Mouse (Mus musculus) intestine, embryonic 16.5 days (tissue): ENCODE measurements around the gene Polr3f. TPM values are rescaled to one million over a fixed set of nuclear protein-coding genes. Genes with fewer than 3 reads are reported as not detected.

ENCODE experiments used
- ATAC-seq: fragments of 200-750 bp; cut with Nextera tagmentation; 2 replicates; pipeline ENCODE4 v1.8.0; 2017; ENCODE audit warnings: moderate TSS enrichment, moderate library complexity
- H3K27ac ChIP-seq: fragments of 300-500 bp; sonication (generic); 2 replicates; pipeline ENCODE4 v1.5.1; 2014; ENCODE audit warnings: mild to moderate bottlenecking, low read length
- H3K27me3 ChIP-seq: fragments of 300-500 bp; sonication (generic); replicated peaks from 2 replicates; pipeline ENCODE4 v1.6.1; 2014; ENCODE audit warnings: low read length, control low read depth, mixed read lengths; ENCODE audit not compliant: control insufficient read depth, insufficient read depth
- H3K36me3 ChIP-seq: fragments of 300-500 bp; sonication (generic); 2 replicates; pipeline ENCODE4 v1.6.1; 2014; ENCODE audit warnings: low read length, control low read depth; ENCODE audit not compliant: control insufficient read depth, insufficient read depth
- H3K4me1 ChIP-seq: fragments of 300-500 bp; sonication (generic); 2 replicates; pipeline ENCODE4 v1.6.1; 2014; ENCODE audit warnings: low read length, control low read depth, mixed read lengths; ENCODE audit not compliant: control insufficient read depth, insufficient read depth
- H3K4me2 ChIP-seq: fragments of 300-500 bp; sonication (generic); 2 replicates; pipeline ENCODE4 v1.6.1; 2014; ENCODE audit warnings: low read depth, low read length, control low read depth
- H3K4me3 ChIP-seq: fragments of 300-500 bp; sonication (generic); 2 replicates; pipeline ENCODE4 v1.5.1; 2014; ENCODE audit warnings: mild to moderate bottlenecking, low read length
- H3K9ac ChIP-seq: fragments of 300-500 bp; sonication (generic); 2 replicates; pipeline ENCODE4 v1.6.1; 2014; ENCODE audit warnings: low read depth, low read length
- H3K9me3 ChIP-seq: fragments of 300-500 bp; sonication (generic); 2 replicates; pipeline ENCODE4 v1.6.1; 2016; ENCODE audit warnings: low read length, control low read depth; ENCODE audit not compliant: control insufficient read depth
- WGBS: fragments of 180-500 bp; shearing (Covaris S2); extraction: QIAGEN DNeasy Blood & Tissue Kit; methylation state at CpG from one replicate; pipeline ENCODE4 v1.1.7; 2014; 5-methylcytosine and 5-hydroxymethylcytosine counted together
- polyA plus RNA-seq: library from polyadenylated mRNA; unstranded; fragments of >200 nt; fragmentation: Nextera tagmentation; extraction: Ambion mirVana; gene quantifications from 2 replicates; pipeline ENCODE4 v1.2.1, GENCODE M21; 2015

Polr3f gene
- polyA plus RNA-seq, result 15.2 and 16.7 TPM in 2 replicates

- Histone ChIP-seq H3K9me3 (no peaks in the 10 kb centered on the region), H3K27ac (peak within 1 kb of the TSS; percentile 91), H3K4me2 (peak within 1 kb of the TSS; percentile 96), H3K4me1 (peaks cover 12% of the 10 kb centered on the region), H3K36me3 (no peaks in the 10 kb centered on the region), H3K9ac (peak within 1 kb of the TSS; percentile 94), H3K4me3 (peak within 1 kb of the TSS; percentile 98), H3K27me3 (no peaks in the 10 kb centered on the region)
- peak; percentile 99 for ATAC-seq
- 1% methylated on average over 56 of the region's 56 CpGs for WGBS
Measured at GRCm38 (mm10) chr2:144526981-144527820, at the start of gene Polr3f, which contains the start of gene Dzank1. Polr3f (plus strand) TSS chr2:144527718. Dzank1 (minus strand) TSS chr2:144527414.

- WGBS, result 66% methylated on average over 2 of the region's 2 CpGs
- Histone ChIP-seq H3K27ac (no peak overlapping the region), H3K36me3 (no peaks in the 10 kb centered on the region), H3K4me3 (no peak overlapping the region), H3K27me3 (no peaks in the 10 kb centered on the region), H3K4me1 (no peaks in the 10 kb centered on the region), H3K9me3 (no peaks in the 10 kb centered on the region), H3K9ac (no peak overlapping the region), H3K4me2 (no peak overlapping the region)
- ATAC-seq, result no peak
Measured at GRCm38 (mm10) chr2:144479421-144479820, 48.1 kb upstream of the Polr3f start.

GRCm38 (mm10) chr2:144484084-144484483 lies 43.4 kb upstream of the Polr3f start:
- 63% methylated on average over 1 of the region's 1 CpGs for WGBS
- H3K36me3 ChIP-seq, result no peaks in the 10 kb centered on the region
- no peak overlapping the region for H3K9ac ChIP-seq
- H3K27ac ChIP-seq, result no peak overlapping the region
- ATAC-seq, result no peak
- H3K27me3 ChIP-seq, result no peaks in the 10 kb centered on the region
- H3K4me1 ChIP-seq, result no peaks in the 10 kb centered on the region
- no peak overlapping the region for H3K4me2 ChIP-seq
- no peaks in the 10 kb centered on the region for H3K9me3 ChIP-seq
- no peak overlapping the region for H3K4me3 ChIP-seq

GRCm38 (mm10) chr2:144485439-144485838 lies 42.1 kb upstream of the Polr3f start:
- no peak overlapping the region for H3K4me2 ChIP-seq
- no peaks in the 10 kb centered on the region for H3K4me1 ChIP-seq
- no peak overlapping the region for H3K27ac ChIP-seq
- no peak overlapping the region for H3K4me3 ChIP-seq
- 80% methylated on average over 7 of the region's 7 CpGs for WGBS
- no peaks in the 10 kb centered on the region for H3K36me3 ChIP-seq
- H3K27me3 ChIP-seq, result no peaks in the 10 kb centered on the region
- no peak for ATAC-seq
- H3K9ac ChIP-seq, result no peak overlapping the region
- no peaks in the 10 kb centered on the region for H3K9me3 ChIP-seq

GRCm38 (mm10) chr2:144487476-144487875 lies 40.0 kb upstream of the Polr3f start:
- H3K4me1 ChIP-seq, result no peaks in the 10 kb centered on the region
- no peak overlapping the region for H3K4me3 ChIP-seq
- H3K36me3 ChIP-seq, result no peaks in the 10 kb centered on the region
- no peak overlapping the region for H3K9ac ChIP-seq
- no peak overlapping the region for H3K27ac ChIP-seq
- peaks cover 7% of the 10 kb centered on the region; the same call in 1 of the 2 replicates for H3K9me3 ChIP-seq
- 54% methylated on average over 6 of the region's 6 CpGs for WGBS
- no peaks in the 10 kb centered on the region for H3K27me3 ChIP-seq
- no peak overlapping the region for H3K4me2 ChIP-seq
- peak; percentile 48; the same call in 1 of the 2 replicates for ATAC-seq

- WGBS, result 92% methylated on average over 5 of the region's 5 CpGs
- H3K27me3 ChIP-seq, result no peaks in the 10 kb centered on the region
- no peak overlapping the region for H3K4me3 ChIP-seq
- no peak overlapping the region for H3K9ac ChIP-seq
- H3K4me2 ChIP-seq, result no peak overlapping the region
- H3K36me3 ChIP-seq, result no peaks in the 10 kb centered on the region
- H3K4me1 ChIP-seq, result no peaks in the 10 kb centered on the region
- H3K9me3 ChIP-seq, result peaks cover 7% of the 10 kb centered on the region; the same call in 1 of the 2 replicates
- ATAC-seq, result no peak
- no peak overlapping the region for H3K27ac ChIP-seq
Measured at GRCm38 (mm10) chr2:144489342-144489741, 38.2 kb upstream of the Polr3f start.

GRCm38 (mm10) chr2:144502134-144502533 lies 25.4 kb upstream of the Polr3f start:
- H3K4me3 ChIP-seq, result no peak overlapping the region
- H3K9me3 ChIP-seq, result no peaks in the 10 kb centered on the region
- no peak for ATAC-seq
- H3K27ac ChIP-seq, result no peak overlapping the region
- H3K36me3 ChIP-seq, result no peaks in the 10 kb centered on the region
- H3K9ac ChIP-seq, result no peak overlapping the region
- 83% methylated on average over 6 of the region's 6 CpGs for WGBS
- no peaks in the 10 kb centered on the region for H3K27me3 ChIP-seq
- no peak overlapping the region for H3K4me2 ChIP-seq
- no peaks in the 10 kb centered on the region for H3K4me1 ChIP-seq

GRCm38 (mm10) chr2:144514619-144515018 lies 12.9 kb upstream of the Polr3f start:
- no peak for ATAC-seq
- Histone ChIP-seq H3K27ac (no peak overlapping the region), H3K4me2 (no peak overlapping the region), H3K9ac (no peak overlapping the region), H3K4me1 (no peaks in the 10 kb centered on the region), H3K4me3 (no peak overlapping the region), H3K27me3 (no peaks in the 10 kb centered on the region), H3K9me3 (no peaks in the 10 kb centered on the region), H3K36me3 (no peaks in the 10 kb centered on the region)
- WGBS, result 77% methylated on average over 3 of the region's 3 CpGs

GRCm38 (mm10) chr2:144519772-144520171 lies 7.7 kb upstream of the Polr3f start:
- Histone ChIP-seq H3K4me3 (no peak overlapping the region), H3K4me1 (no peaks in the 10 kb centered on the region), H3K27me3 (no peaks in the 10 kb centered on the region), H3K36me3 (no peaks in the 10 kb centered on the region), H3K27ac (no peak overlapping the region), H3K9ac (no peak overlapping the region), H3K4me2 (no peak overlapping the region), H3K9me3 (no peaks in the 10 kb centered on the region)
- ATAC-seq, result no peak
- 72% methylated on average over 3 of the region's 3 CpGs for WGBS
